Mouse (Mus musculus) MEL (cell line): ENCODE data around the gene Wdr81. TPM values are rescaled to one million over a fixed set of nuclear protein-coding genes. Genes with fewer than 3 reads are reported as not detected.
"Not testable (repeated sequence)": the region's sequence is repeated elsewhere in the genome, so short reads cannot be mapped to it uniquely, and the experiment has no call there.

Source experiments
- DNase-seq: peaks from one replicate; pipeline ENCODE4 v3.0.0; 2011; ENCODE audit warnings: low read depth, low spot score
- H3K27ac ChIP-seq: 2 replicates; pipeline ENCODE4 v1.5.1; 2012; ENCODE audit warnings: low read depth, mild to moderate bottlenecking, control low read depth, low read length, moderate library complexity; ENCODE audit not compliant: control insufficient read depth
- H3K27me3 ChIP-seq, 2 experiments: fragments of 150-350 bp in 1 of 2; sonication (generic) in 1 of 2; 2 replicates each; pipeline ENCODE4 v1.6.1; 2012; ENCODE audit warnings: low read length in 2 of 2, mild to moderate bottlenecking in 2 of 2, improper control_type of control experiment in 1 of 2, moderate library complexity in 1 of 2; ENCODE audit not compliant: insufficient read depth in 2 of 2, control insufficient read depth in 1 of 2
- H3K36me3 ChIP-seq, 2 experiments: 2 replicates each; pipeline ENCODE4 v1.6.1; 2012 to 2014; ENCODE audit warnings: low read length in 2 of 2, improper control_type of control experiment in 1 of 2, inconsistent platforms in 1 of 2, mild to moderate bottlenecking in 1 of 2; ENCODE audit not compliant: insufficient read depth in 2 of 2, control insufficient read depth in 1 of 2
- H3K4me1 ChIP-seq, 2 experiments: fragments of 150-350 bp in 1 of 2; sonication (generic) in 1 of 2; 2 replicates each; pipeline ENCODE4 v1.6.1; 2012; ENCODE audit warnings: low read length in 2 of 2, improper control_type of control experiment in 1 of 2, mild to moderate bottlenecking in 1 of 2; ENCODE audit not compliant: insufficient read depth in 2 of 2, control insufficient read depth in 1 of 2
- H3K4me3 ChIP-seq, 2 experiments: fragments of 150-350 bp in 1 of 2; sonication (generic) in 1 of 2; 2 replicates each; pipeline ENCODE4 v1.5.1; 2012; ENCODE audit warnings: low read depth in 2 of 2, low read length in 2 of 2, mild to moderate bottlenecking in 2 of 2, moderate library complexity in 2 of 2, control low read depth in 1 of 2, improper control_type of control experiment in 1 of 2; ENCODE audit not compliant: control insufficient read depth in 1 of 2, insufficient read depth in 1 of 2
- H3K79me2 ChIP-seq: 2 replicates; pipeline ENCODE4 v1.6.1; 2012; ENCODE audit warnings: mild to moderate bottlenecking, low read length, moderate library complexity; ENCODE audit not compliant: control insufficient read depth, poor library complexity, insufficient read depth
- H3K9ac ChIP-seq: 2 replicates; pipeline ENCODE4 v1.6.1; 2012; ENCODE audit warnings: low read depth, mild to moderate bottlenecking, control low read depth, low read length, moderate library complexity; ENCODE audit not compliant: control insufficient read depth, poor library complexity, severe bottlenecking
- H3K9me3 ChIP-seq: fragments of 150-350 bp; sonication (generic); replicated peaks from 2 replicates; pipeline ENCODE4 v1.6.1; 2012; ENCODE audit warnings: mild to moderate bottlenecking, low read length, improper control_type of control experiment, moderate library complexity; ENCODE audit not compliant: insufficient read depth
- CTCF ChIP-seq, 3 experiments: IDR thresholded peaks in 2 of 3; conservative IDR thresholded peaks in 1 of 3; 2 replicates each; pipeline ENCODE4 v1.5.1; 2011 to 2012; ENCODE audit warnings: low read length in 3 of 3, low read depth in 2 of 3, mild to moderate bottlenecking in 2 of 3, improper control_type of control experiment in 1 of 3, inconsistent platforms in 1 of 3, mixed read lengths in 1 of 3, moderate library complexity in 1 of 3; ENCODE audit not compliant: control insufficient read depth in 1 of 3, insufficient read depth in 1 of 3, poor library complexity in 1 of 3, severe bottlenecking in 1 of 3
- E2F4 ChIP-seq: IDR thresholded peaks from 2 replicates; pipeline ENCODE4 v1.6.1; 2011; ENCODE audit warnings: low read depth, low read length, improper control_type of control experiment, borderline replicate concordance
- ETS1 ChIP-seq: IDR thresholded peaks from 2 replicates; pipeline ENCODE4 v1.6.1; 2012; ENCODE audit warnings: low read depth, mild to moderate bottlenecking, inconsistent platforms, low read length, improper control_type of control experiment, moderate library complexity
- GABPA ChIP-seq: IDR thresholded peaks from 2 replicates; pipeline ENCODE4 v1.6.1; 2012; ENCODE audit warnings: low read depth, mild to moderate bottlenecking, inconsistent platforms, low read length, improper control_type of control experiment, moderate library complexity
- HCFC1 ChIP-seq: IDR thresholded peaks from 2 replicates; pipeline ENCODE4 v1.6.1; 2012; ENCODE audit warnings: low read depth, mild to moderate bottlenecking, inconsistent platforms, low read length, improper control_type of control experiment, moderate library complexity
- MAFK ChIP-seq: IDR thresholded peaks from 2 replicates; pipeline ENCODE4 v1.6.1; 2011; ENCODE audit warnings: low read depth, mild to moderate bottlenecking, low read length, improper control_type of control experiment, borderline replicate concordance
- MEF2A ChIP-seq: IDR thresholded peaks from 2 replicates; pipeline ENCODE4 v1.6.1; 2014; ENCODE audit warnings: low read depth, mild to moderate bottlenecking, inconsistent platforms, low read length, improper control_type of control experiment; ENCODE audit not compliant: poor library complexity, insufficient replicate concordance, severe bottlenecking; ENCODE audit errors: extremely low read depth
- NRF1 ChIP-seq: IDR thresholded peaks from 2 replicates; pipeline ENCODE4 v1.6.1; 2014; ENCODE audit warnings: low read depth, mild to moderate bottlenecking, inconsistent platforms, low read length, improper control_type of control experiment, moderate library complexity; ENCODE audit not compliant: poor library complexity, insufficient read depth, severe bottlenecking
- TAL1 ChIP-seq: IDR thresholded peaks from 2 replicates; pipeline ENCODE4 v1.6.1; 2012; ENCODE audit warnings: mild to moderate bottlenecking, inconsistent platforms, low read length, moderate library complexity, mixed read lengths
- TBP ChIP-seq: IDR thresholded peaks from 2 replicates; pipeline ENCODE4 v1.8.0; 2011; ENCODE audit warnings: low read depth, low read length, improper control_type of control experiment
- TCF12 ChIP-seq: IDR thresholded peaks from 2 replicates; pipeline ENCODE4 v1.6.1; 2014; ENCODE audit warnings: low read depth, mild to moderate bottlenecking, inconsistent platforms, low read length, improper control_type of control experiment, moderate library complexity
- USF2 ChIP-seq, 2 experiments: IDR thresholded peaks; 2 replicates each; pipeline ENCODE4 v1.6.1; 2011 to 2012; ENCODE audit warnings: improper control_type of control experiment in 2 of 2, low read length in 2 of 2, borderline replicate concordance in 1 of 2, inconsistent platforms in 1 of 2, low read depth in 1 of 2, mild to moderate bottlenecking in 1 of 2; ENCODE audit not compliant: insufficient read depth in 1 of 2
- ZNF384 ChIP-seq: IDR thresholded peaks from 2 replicates; pipeline ENCODE4 v1.6.1; 2012; ENCODE audit warnings: low read depth, mild to moderate bottlenecking, inconsistent platforms, low read length, improper control_type of control experiment
- polyA plus RNA-seq, 2 experiments: library from polyadenylated mRNA; stranded (reverse) in 1 of 2; unstranded in 1 of 2; fragments of >175 nt in 1 of 2; fragments of >200 nt in 1 of 2; gene quantifications; 2 replicates each; pipeline versions ENCODE4 v1.2.1 to v1.2.4; 2012; ENCODE audit warnings: low replicate concordance in 2 of 2, low read depth in 1 of 2; ENCODE audit not compliant: insufficient read length in 2 of 2, insufficient read depth in 1 of 2, missing spikeins in 1 of 2
- total RNA-seq: library from RNA; depleted of rRNA; stranded (reverse); fragments of 300-350 nt; gene quantifications from 2 replicates; pipeline ENCODE4 v1.2.3, GENCODE M21; 2012

Gene Wdr81
- total and polyA plus RNA-seq, 3 experiments = 7.0 to 13.9 TPM; not detected in 1

- no peak for TF ChIP-seq MEF2A
These were observed 1.9 kb upstream of the Wdr81 start (continued) for GRCm38 (mm10) chr11:75456440-75456871.

GRCm38 (mm10) chr11:75455971-75456370, 1.5 kb upstream of the Wdr81 start:
- TF ChIP-seq TBP = 0 out of 2 replicates have a peak, but pooled peaks have one; percentile 54
- peaks cover 14 to 42% of the 10 kb centered on the region in 2 experiments for H3K4me1 ChIP-seq
- H3K27ac ChIP-seq = not testable (repeated sequence)

GRCm38 (mm10) chr11:75455041-75455736, 672 bp upstream of the Wdr81 start:
- no peaks in the 10 kb centered on the region for H3K9me3 ChIP-seq
- H3K9ac ChIP-seq = peak overlapping the region; percentile 63
- H3K27ac ChIP-seq = peak overlapping the region; percentile 20
- H3K4me3 ChIP-seq = peak overlapping the region; percentile 32 to 39
- H3K4me1 ChIP-seq = peaks cover 14 to 50% of the 10 kb centered on the region in 2 experiments
- no peak for DNase-seq
- H3K27me3 ChIP-seq = no peaks in the 10 kb centered on the region
- TF ChIP-seq GABPA (no peak), ETS1 (no peak), MAFK (no peak), TAL1 (no peak), MEF2A (no peak), USF2 (IDR thresholded peaks at IDR 0.05; ENCODE audit: borderline replicate concordance in 1 of 2, insufficient read depth in 1 of 2, low read depth in 1 of 2, low read length in 2 of 2) (no peak), TCF12 (no peak), NRF1 (no peak), HCFC1 (no peak), CTCF (IDR thresholded peaks at IDR 0.05 in 2 of 3, conservative IDR thresholded peaks at IDR 0.05 in 1 of 3; ENCODE audit: control insufficient read depth in 1 of 3, insufficient read depth in 1 of 3, low read depth in 2 of 3, low read length in 3 of 3, poor library complexity in 1 of 3, severe bottlenecking in 1 of 3) (no peak), E2F4 (no peak), ZNF384 (no peak)
- no peaks in the 10 kb centered on the region; the same call in 1 of the 2 replicates for H3K79me2 ChIP-seq
- peaks cover 0 to 34% of the 10 kb centered on the region in 2 experiments; a peak in 2 of 4 replicates for H3K36me3 ChIP-seq

More at GRCm38 (mm10) chr11:75455971-75456370, 1.5 kb upstream of the Wdr81 start:
- H3K9me3 ChIP-seq, DNase-seq, H3K9ac ChIP-seq, H3K4me3 ChIP-seq, H3K79me2 ChIP-seq, H3K27me3 ChIP-seq: not testable (repeated sequence)
- H3K36me3 ChIP-seq = peaks cover 0 to 29% of the 10 kb centered on the region in 2 experiments; a peak in 2 of 4 replicates
